Mouse (Mus musculus) megakaryocyte, embryonic 14.5 days (primary cell): ENCODE measurements around the gene Sorcs2.

Source experiments
- FLI1 ChIP-seq: IDR thresholded peaks from 2 replicates; pipeline ENCODE4 v1.6.1; 2012; ENCODE audit warnings: low read length, inconsistent platforms, mixed read lengths
- GATA1 ChIP-seq: IDR thresholded peaks from 3 replicates; pipeline ENCODE4 v1.6.1; 2012; ENCODE audit warnings: mixed read lengths, low read length, inconsistent platforms, borderline replicate concordance

DNA sequence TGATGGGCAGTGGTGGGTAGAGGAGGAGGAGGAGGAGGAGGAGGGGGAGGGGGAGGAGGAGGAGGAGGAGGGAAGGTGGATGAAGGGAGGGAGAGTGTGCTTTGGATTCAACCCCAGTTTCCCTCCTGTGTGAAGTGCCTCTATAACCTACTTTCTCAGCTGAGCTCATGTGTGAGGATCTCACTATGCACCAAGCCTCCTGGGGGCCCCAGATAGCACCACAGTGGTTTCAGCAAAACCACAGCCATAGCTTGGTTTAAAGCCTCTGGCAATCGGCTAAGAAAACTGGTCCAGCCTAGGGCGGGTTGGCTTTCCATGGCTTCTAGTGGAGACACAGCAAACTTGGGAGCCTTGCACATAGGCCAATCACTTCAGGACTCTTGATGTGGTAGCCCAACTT is 284.2 kb downstream of the Sorcs2 start:
- TF ChIP-seq GATA1 (no peak), FLI1 (no peak)
